Mouse (Mus musculus) G1E (cell line): Measurements from ENCODE around the gene Gm27021.

Experiments
- CTCF ChIP-seq: IDR thresholded peaks from 2 replicates; pipeline ENCODE4 v1.5.1; 2012; ENCODE audit warnings: low read depth, low read length, inconsistent platforms, mixed read lengths
- GATA1 ChIP-seq: IDR thresholded peaks from 2 replicates; pipeline ENCODE4 v1.6.1; 2012; ENCODE audit warnings: borderline replicate concordance, low read length, inconsistent platforms, mixed read lengths
- POLR2AphosphoS5 ChIP-seq: IDR thresholded peaks from 2 replicates; pipeline ENCODE4 v1.6.1; 2012; ENCODE audit warnings: low read depth, low read length, inconsistent platforms; ENCODE audit not compliant: insufficient replicate concordance
- TAL1 ChIP-seq: conservative IDR thresholded peaks from 2 replicates; pipeline ENCODE4 v1.6.1; 2012; ENCODE audit warnings: low read depth, low read length, inconsistent platforms, mixed read lengths

DNA sequence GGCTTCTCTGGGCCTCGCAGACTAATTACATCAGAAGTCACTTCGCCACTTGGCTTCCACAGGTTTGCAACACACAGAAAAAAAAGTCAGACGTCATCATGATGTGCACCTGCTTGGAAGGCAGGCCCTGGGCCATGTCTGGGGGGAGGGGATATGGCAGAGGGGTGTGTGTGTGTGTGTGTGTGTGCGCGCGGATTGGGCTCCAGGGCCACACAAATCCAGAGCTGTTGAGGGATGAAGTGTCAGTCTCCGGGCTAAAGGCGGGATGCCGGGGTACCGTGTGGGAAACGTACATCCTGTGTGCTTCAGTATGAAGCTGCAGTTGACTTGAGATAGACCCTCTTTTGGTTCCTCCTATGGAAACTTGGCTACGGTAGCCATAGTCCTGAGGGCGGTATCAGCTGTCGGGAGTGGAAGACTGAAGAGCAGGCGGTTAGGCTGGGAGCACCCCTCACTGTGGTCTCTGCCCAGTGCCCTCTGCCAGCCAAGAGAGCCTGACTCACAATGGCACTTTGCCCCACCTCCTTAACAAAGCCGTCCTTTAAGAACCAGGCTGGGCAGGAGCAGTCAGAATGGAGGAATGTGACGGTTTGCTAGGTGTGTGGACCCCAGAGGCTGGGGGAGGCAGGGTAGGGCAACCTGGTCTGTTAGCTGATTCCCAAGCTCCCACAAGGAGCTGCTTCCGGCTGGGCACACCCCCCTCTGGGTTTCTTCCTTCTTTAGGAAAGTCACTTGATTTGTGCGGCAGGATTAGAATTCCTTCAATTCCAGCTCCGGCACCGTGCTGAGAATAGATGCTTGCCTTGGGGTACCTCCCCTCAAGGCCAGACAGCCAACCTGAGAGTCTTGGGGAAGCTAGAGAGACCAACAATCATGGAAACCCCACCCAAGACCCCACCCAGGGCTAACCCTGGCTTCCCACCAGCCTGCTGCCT is 36.2 kb downstream of the Gm27021 start:
- TF ChIP-seq CTCF (no peak), POLR2AphosphoS5 (no peak), GATA1 (no peak), TAL1 (no peak)
